Mouse (Mus musculus) myocyte (in vitro differentiated cells): ENCODE measurements around the gene Ubac2. TPM values are rescaled to one million over a fixed set of nuclear protein-coding genes. Genes with fewer than 3 reads are reported as not detected.

ENCODE experiments used
- H3K27me3 ChIP-seq: one replicate; pipeline ENCODE4 v1.6.1; 2011; ENCODE audit not compliant: control insufficient read depth, insufficient read depth, insufficient read length
- H3K36me3 ChIP-seq: one replicate; pipeline ENCODE4 v1.6.1; 2011; ENCODE audit not compliant: control insufficient read depth, insufficient read depth
- H3K4me2 ChIP-seq: one replicate; pipeline ENCODE4 v1.6.1; 2011; ENCODE audit warnings: low read depth, control low read depth
- H3K4me3 ChIP-seq: one replicate; pipeline ENCODE4 v1.5.1; 2011; ENCODE audit warnings: mild to moderate bottlenecking, control low read depth, moderate library complexity
- H3K79me2 ChIP-seq: one replicate; pipeline ENCODE4 v1.6.1; 2011; ENCODE audit not compliant: control insufficient read depth, insufficient read depth
- H3ac ChIP-seq: one replicate; pipeline ENCODE4 v1.6.1; 2011; ENCODE audit not compliant: control insufficient read depth, insufficient read length
- CEBPB ChIP-seq: IDR thresholded peaks from 2 replicates; pipeline ENCODE4 v1.6.1; 2011; ENCODE audit warnings: mild to moderate bottlenecking, moderate library complexity; ENCODE audit not compliant: poor library complexity, insufficient read depth, severe bottlenecking
- E2F4 ChIP-seq: IDR thresholded peaks from one replicate; pipeline ENCODE4 v1.6.1; 2011; ENCODE audit warnings: mild to moderate bottlenecking, control low read depth, moderate library complexity; ENCODE audit not compliant: insufficient read depth
- MAX ChIP-seq: IDR thresholded peaks from one replicate; pipeline ENCODE4 v1.6.1; 2011; ENCODE audit warnings: low read depth, mild to moderate bottlenecking, control low read depth
- MYOD1 ChIP-seq, 3 experiments: IDR thresholded peaks; one replicate each; pipeline ENCODE4 v1.6.1; 2011; ENCODE audit warnings: control low read depth in 2 of 3, low read depth in 2 of 3, mild to moderate bottlenecking in 2 of 3, moderate library complexity in 1 of 3; ENCODE audit not compliant: insufficient read length in 2 of 3, control insufficient read depth in 1 of 3
- MYOG ChIP-seq, 3 experiments: IDR thresholded peaks; one replicate each; pipeline ENCODE4 v1.6.1; 2011; ENCODE audit warnings: control low read depth in 2 of 3, low read depth in 2 of 3, mild to moderate bottlenecking in 2 of 3; ENCODE audit not compliant: insufficient read length in 2 of 3, control insufficient read depth in 1 of 3, insufficient read depth in 1 of 3
- POLR2A ChIP-seq: IDR thresholded peaks from one replicate; pipeline ENCODE4 v1.6.1; 2011; ENCODE audit warnings: low read depth, mild to moderate bottlenecking, control low read depth, moderate library complexity; ENCODE audit not compliant: insufficient read length
- POLR2AphosphoS2 ChIP-seq: IDR thresholded peaks from one replicate; pipeline ENCODE4 v1.6.1; 2011; ENCODE audit warnings: low read depth, control low read depth; ENCODE audit not compliant: insufficient read length
- REST ChIP-seq: IDR thresholded peaks from one replicate; pipeline ENCODE4 v1.6.1; 2011; ENCODE audit warnings: mild to moderate bottlenecking, control low read depth, moderate library complexity; ENCODE audit not compliant: insufficient read depth, insufficient read length
- SRF ChIP-seq: IDR thresholded peaks from one replicate; pipeline ENCODE4 v1.6.1; 2011; ENCODE audit warnings: low read depth; ENCODE audit not compliant: control insufficient read depth, insufficient read length
- TCF12 ChIP-seq: IDR thresholded peaks from one replicate; pipeline ENCODE4 v1.6.1; 2011; ENCODE audit warnings: mild to moderate bottlenecking, control low read depth; ENCODE audit not compliant: poor library complexity, insufficient read depth, severe bottlenecking
- TCF3 ChIP-seq: IDR thresholded peaks from one replicate; pipeline ENCODE4 v1.6.1; 2011; ENCODE audit warnings: low read depth, control low read depth; ENCODE audit not compliant: insufficient read length
- USF1 ChIP-seq: IDR thresholded peaks from one replicate; pipeline ENCODE4 v1.6.1; 2011; ENCODE audit warnings: low read depth, mild to moderate bottlenecking, control low read depth, moderate library complexity
- polyA plus RNA-seq: library from polyadenylated mRNA; unstranded; fragments of >200 nt; fragmentation: generic; extraction: Trizol; gene quantifications from one replicate; pipeline ENCODE4 v1.2.1, GENCODE M21; 2012; ENCODE audit warnings: missing spikeins

The Ubac2 gene
- polyA plus RNA-seq, 1 experiment = 33.1 TPM

GRCm38 (mm10) chr14:121967095-121967494 lies 88.7 kb downstream of the Ubac2 start:
- no peak overlapping the region for H3ac ChIP-seq
- no peak overlapping the region for H3K4me2 ChIP-seq
- TF ChIP-seq POLR2A = no peak
- TF ChIP-seq SRF = no peak
- no peak for TF ChIP-seq CEBPB
- TF ChIP-seq MAX = no peak
- TF ChIP-seq POLR2AphosphoS2 = no peak
- no peak for TF ChIP-seq USF1
- TF ChIP-seq TCF3 = no peak
- TF ChIP-seq REST = no peak
- no peak for TF ChIP-seq TCF12
- TF ChIP-seq MYOD1 (IDR thresholded peaks at IDR 0.05; ENCODE audit: control insufficient read depth in 1 of 3, insufficient read length in 2 of 3, low read depth in 2 of 3) = no peak
- TF ChIP-seq E2F4 = no peak
- TF ChIP-seq MYOG (IDR thresholded peaks at IDR 0.05; ENCODE audit: control insufficient read depth in 1 of 3, insufficient read depth in 1 of 3, insufficient read length in 2 of 3, low read depth in 2 of 3) = no peak

DNA sequence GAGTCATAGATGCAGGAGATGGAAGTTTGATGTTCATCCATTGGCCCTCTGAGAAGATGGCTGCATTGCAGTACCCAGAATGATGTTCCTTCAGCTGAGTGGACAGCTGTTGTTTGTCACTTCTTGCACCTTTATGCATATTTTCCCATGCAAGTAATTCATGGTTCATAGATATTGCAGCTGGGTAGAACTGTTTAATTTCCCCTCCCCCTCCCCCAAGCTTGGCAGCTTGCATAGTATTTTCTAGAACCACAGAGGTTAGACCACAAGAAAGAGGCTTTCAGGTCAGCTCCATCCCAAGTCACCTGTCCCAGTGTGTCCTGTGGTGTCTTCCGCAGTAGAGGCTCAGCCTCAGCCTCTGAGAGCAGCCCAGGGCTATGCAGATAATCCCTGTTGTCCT lies 92.0 kb downstream of the Ubac2 start:
- Histone ChIP-seq H3K36me3 (no peaks in the 10 kb centered on the region), H3K4me3 (no peak overlapping the region), H3ac (no peak overlapping the region), H3K4me2 (no peak overlapping the region), H3K27me3 (no peaks in the 10 kb centered on the region), H3K79me2 (no peaks in the 10 kb centered on the region)
- no peak for TF ChIP-seq TCF3
- TF ChIP-seq E2F4 = no peak
- TF ChIP-seq POLR2AphosphoS2 = no peak
- no peak for TF ChIP-seq USF1
- no peak for TF ChIP-seq TCF12
- TF ChIP-seq MAX = no peak
- no peak for TF ChIP-seq REST
- no peak for TF ChIP-seq SRF
- TF ChIP-seq CEBPB = no peak
- TF ChIP-seq MYOG (IDR thresholded peaks at IDR 0.05; ENCODE audit: control insufficient read depth in 1 of 3, insufficient read depth in 1 of 3, insufficient read length in 2 of 3, low read depth in 2 of 3) = no peak

More at GRCm38 (mm10) chr14:121967095-121967494, 88.7 kb downstream of the Ubac2 start:
- no peaks in the 10 kb centered on the region for H3K79me2 ChIP-seq
- no peaks in the 10 kb centered on the region for H3K36me3 ChIP-seq
- H3K27me3 ChIP-seq = no peaks in the 10 kb centered on the region
- no peak overlapping the region for H3K4me3 ChIP-seq

DNA sequence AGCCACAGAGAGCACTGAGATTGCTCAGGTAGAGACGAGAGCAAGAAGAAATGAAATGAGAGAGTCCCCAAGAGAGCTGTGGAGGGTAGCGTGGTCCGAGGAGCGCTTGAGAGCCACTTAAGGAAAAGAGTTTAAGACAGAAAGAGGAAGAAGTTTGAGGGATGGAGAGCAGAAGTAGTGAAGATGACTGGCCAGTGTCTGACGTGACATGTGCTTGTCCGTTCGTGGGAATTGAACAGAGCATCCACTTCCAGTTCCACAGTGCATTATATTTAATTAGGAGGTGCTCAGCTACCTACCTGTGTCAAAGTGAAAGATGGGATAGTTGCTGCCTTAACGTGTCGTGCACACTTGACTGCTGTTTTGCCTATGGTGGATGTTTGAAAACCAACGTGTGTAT lies 94.7 kb downstream of the Ubac2 start:
- Histone ChIP-seq H3K4me3 (no peak overlapping the region), H3K4me2 (no peak overlapping the region), H3K27me3 (no peaks in the 10 kb centered on the region), H3ac (no peak overlapping the region), H3K79me2 (no peaks in the 10 kb centered on the region), H3K36me3 (no peaks in the 10 kb centered on the region)
- TF ChIP-seq CEBPB (no peak), USF1 (no peak), TCF3 (no peak), REST (no peak), MYOD1 (IDR thresholded peaks at IDR 0.05; ENCODE audit: control insufficient read depth in 1 of 3, insufficient read length in 2 of 3, low read depth in 2 of 3) (no peak), POLR2AphosphoS2 (no peak)

GRCm38 (mm10) chr14:121981531-121981930 lies 103.1 kb downstream of the Ubac2 start:
- Histone ChIP-seq H3ac (no peak overlapping the region), H3K4me2 (no peak overlapping the region), H3K36me3 (no peaks in the 10 kb centered on the region), H3K79me2 (no peaks in the 10 kb centered on the region), H3K4me3 (no peak overlapping the region), H3K27me3 (no peaks in the 10 kb centered on the region)
- TF ChIP-seq REST = no peak
- no peak for TF ChIP-seq USF1
- no peak for TF ChIP-seq MYOD1 (IDR thresholded peaks at IDR 0.05; ENCODE audit: control insufficient read depth in 1 of 3, insufficient read length in 2 of 3, low read depth in 2 of 3)
- no peak for TF ChIP-seq POLR2AphosphoS2
- TF ChIP-seq SRF = no peak
- TF ChIP-seq POLR2A = no peak
- TF ChIP-seq MAX = no peak
- no peak for TF ChIP-seq CEBPB
- TF ChIP-seq MYOG (IDR thresholded peaks at IDR 0.05; ENCODE audit: control insufficient read depth in 1 of 3, insufficient read depth in 1 of 3, insufficient read length in 2 of 3, low read depth in 2 of 3) = no peak
- no peak for TF ChIP-seq TCF3
- TF ChIP-seq E2F4 = no peak
- no peak for TF ChIP-seq TCF12

DNA sequence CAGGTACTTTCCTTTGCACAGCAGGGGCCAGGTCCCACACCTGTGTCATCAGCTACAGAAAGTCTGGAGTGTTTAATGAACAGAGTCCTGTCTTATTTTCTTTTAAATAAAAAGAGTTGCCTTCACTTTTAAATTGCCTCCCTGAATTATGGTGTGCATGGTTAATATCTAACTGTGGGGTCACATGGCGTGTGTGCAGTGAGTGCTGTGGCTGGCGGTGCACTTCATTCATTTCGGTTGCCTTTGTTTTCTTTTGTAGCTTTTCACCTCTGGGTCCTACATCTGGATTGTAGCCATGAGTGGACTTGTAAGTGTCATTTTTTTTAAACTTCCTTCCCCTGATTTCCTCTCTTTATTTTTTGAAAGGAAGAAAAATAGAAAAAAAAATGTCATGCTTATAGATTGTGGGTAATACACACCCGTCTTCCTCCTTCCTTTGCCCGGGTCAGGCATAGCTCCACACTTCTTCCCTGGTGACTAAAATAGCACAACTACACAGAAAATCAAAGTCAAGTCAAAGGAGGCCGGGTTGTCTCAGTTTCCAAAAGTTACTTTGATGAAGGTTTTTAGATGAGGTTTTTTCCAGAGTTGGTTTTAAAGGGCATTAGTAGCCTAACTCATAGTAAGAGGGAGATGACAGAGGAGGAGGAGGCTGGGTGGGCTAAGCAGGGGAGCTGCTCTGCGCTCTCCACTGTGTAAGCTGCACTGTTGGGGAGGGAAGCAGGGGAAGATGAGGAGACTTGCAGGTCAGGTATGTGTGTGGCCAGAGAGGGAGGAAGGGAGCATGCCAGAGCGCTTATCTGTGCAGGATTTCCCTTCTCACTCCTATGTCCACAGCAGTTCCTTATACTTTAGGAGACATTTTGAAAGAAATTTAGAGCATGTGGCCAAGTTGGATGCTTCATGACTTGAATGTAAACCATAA lies 104.9 kb downstream of the Ubac2 start:
- no peak for TF ChIP-seq MYOG (IDR thresholded peaks at IDR 0.05; ENCODE audit: control insufficient read depth in 1 of 3, insufficient read depth in 1 of 3, insufficient read length in 2 of 3, low read depth in 2 of 3)
- TF ChIP-seq CEBPB = no peak
- TF ChIP-seq MYOD1 (IDR thresholded peaks at IDR 0.05; ENCODE audit: control insufficient read depth in 1 of 3, insufficient read length in 2 of 3, low read depth in 2 of 3) = no peak
- TF ChIP-seq POLR2A = no peak
- Histone ChIP-seq H3K27me3 (no peaks in the 10 kb centered on the region), H3K4me2 (no peak overlapping the region), H3K4me3 (no peak overlapping the region), H3ac (no peak overlapping the region), H3K36me3 (no peaks in the 10 kb centered on the region), H3K79me2 (no peaks in the 10 kb centered on the region)
